Mouse (Mus musculus): ENCODE data around the gene Map1b. TPM values are rescaled to one million over a fixed set of nuclear protein-coding genes. Genes with fewer than 3 reads are reported as not detected.
A peak's percentile ranks its signal among the peaks of the same experiment; 100 is the strongest.

Map1b gene
- 196 and 261 TPM in 2 replicates for polyA plus RNA-seq (2012; ENCODE audit: insufficient read depth, insufficient read length, low replicate concordance, missing spikeins)

GRCm38 (mm10) chr13:99516448-99516881 is at the start of gene Map1b:
TSS of gene Map1b (minus strand) at chr13:99516540.
- under 1% methylated on average over 30 of the region's 32 CpGs for WGBS
- H3K4me3 ChIP-seq (ENCODE audit: insufficient read depth, low read depth, low read length), result peak within 1 kb of the TSS; percentile 91
- H3K27ac ChIP-seq (ENCODE audit: insufficient read depth, low read depth, low read length), result peak within 1 kb of the TSS; percentile 90
- peaks cover 13% of the 10 kb centered on the region for H3K4me1 ChIP-seq (ENCODE audit: control insufficient read depth, insufficient read depth, low read length)
- TF ChIP-seq CTCF (IDR thresholded peaks at IDR 0.05; ENCODE audit: insufficient read depth, low read depth, low read length) (no peak), POLR2A (IDR thresholded peaks at IDR 0.05; ENCODE audit: insufficient read depth, low read depth, low read length) (peak; percentile 87)

- no peak overlapping the region for H3K4me3 ChIP-seq (ENCODE audit: insufficient read depth, low read depth, low read length)
- H3K27ac ChIP-seq (ENCODE audit: insufficient read depth, low read depth, low read length), result no peak overlapping the region
- H3K4me1 ChIP-seq (ENCODE audit: control insufficient read depth, insufficient read depth, low read length), result peaks cover 11% of the 10 kb centered on the region
- TF ChIP-seq POLR2A (IDR thresholded peaks at IDR 0.05; ENCODE audit: insufficient read depth, low read depth, low read length), result no peak
- TF ChIP-seq CTCF (IDR thresholded peaks at IDR 0.05; ENCODE audit: insufficient read depth, low read depth, low read length), result no peak
- 69% methylated on average over 3 of the region's 3 CpGs for WGBS
These were observed 48.0 kb upstream of the Map1b start for GRCm38 (mm10) chr13:99564346-99564745.

GRCm38 (mm10) chr13:99563021-99563420 is 46.7 kb upstream of the Map1b start:
- TF ChIP-seq CTCF (IDR thresholded peaks at IDR 0.05; ENCODE audit: insufficient read depth, low read depth, low read length), result no peak
- TF ChIP-seq POLR2A (IDR thresholded peaks at IDR 0.05; ENCODE audit: insufficient read depth, low read depth, low read length), result no peak
- no peak overlapping the region for H3K4me3 ChIP-seq (ENCODE audit: insufficient read depth, low read depth, low read length)
- 55% methylated on average over 3 of the region's 3 CpGs for WGBS
- no peak overlapping the region for H3K27ac ChIP-seq (ENCODE audit: insufficient read depth, low read depth, low read length)
- peaks cover 11% of the 10 kb centered on the region for H3K4me1 ChIP-seq (ENCODE audit: control insufficient read depth, insufficient read depth, low read length)

- 55% methylated on average over 10 of the region's 10 CpGs for WGBS
- Histone ChIP-seq H3K27ac (ENCODE audit: insufficient read depth, low read depth, low read length) (no peak overlapping the region), H3K4me1 (ENCODE audit: control insufficient read depth, insufficient read depth, low read length) (peaks cover 11% of the 10 kb centered on the region), H3K4me3 (ENCODE audit: insufficient read depth, low read depth, low read length) (no peak overlapping the region)
- no peak for TF ChIP-seq POLR2A (IDR thresholded peaks at IDR 0.05; ENCODE audit: insufficient read depth, low read depth, low read length)
- no peak for TF ChIP-seq CTCF (IDR thresholded peaks at IDR 0.05; ENCODE audit: insufficient read depth, low read depth, low read length)
These were observed 45.7 kb upstream of the Map1b start for GRCm38 (mm10) chr13:99561843-99562550.

- WGBS, result 60% methylated on average over 12 of the region's 13 CpGs
- no peak overlapping the region for H3K4me3 ChIP-seq (ENCODE audit: insufficient read depth, low read depth, low read length)
- TF ChIP-seq CTCF (IDR thresholded peaks at IDR 0.05; ENCODE audit: insufficient read depth, low read depth, low read length), result no peak
- TF ChIP-seq POLR2A (IDR thresholded peaks at IDR 0.05; ENCODE audit: insufficient read depth, low read depth, low read length), result no peak
- no peak overlapping the region for H3K27ac ChIP-seq (ENCODE audit: insufficient read depth, low read depth, low read length)
- H3K4me1 ChIP-seq (ENCODE audit: control insufficient read depth, insufficient read depth, low read length), result peaks cover 11% of the 10 kb centered on the region
These were observed 44.6 kb upstream of the Map1b start for GRCm38 (mm10) chr13:99560674-99561639.

GRCm38 (mm10) chr13:99558216-99558906 is 42.0 kb upstream of the Map1b start:
- WGBS, result 82% methylated on average over 12 of the region's 12 CpGs
- Histone ChIP-seq H3K27ac (ENCODE audit: insufficient read depth, low read depth, low read length) (no peak overlapping the region), H3K4me3 (ENCODE audit: insufficient read depth, low read depth, low read length) (no peak overlapping the region), H3K4me1 (ENCODE audit: control insufficient read depth, insufficient read depth, low read length) (peaks cover 11% of the 10 kb centered on the region)
- TF ChIP-seq POLR2A (IDR thresholded peaks at IDR 0.05; ENCODE audit: insufficient read depth, low read depth, low read length) (no peak), CTCF (IDR thresholded peaks at IDR 0.05; ENCODE audit: insufficient read depth, low read depth, low read length) (no peak)

GRCm38 (mm10) chr13:99557813-99558212 is 41.5 kb upstream of the Map1b start:
- Histone ChIP-seq H3K27ac (ENCODE audit: insufficient read depth, low read depth, low read length) (no peak overlapping the region), H3K4me3 (ENCODE audit: insufficient read depth, low read depth, low read length) (no peak overlapping the region), H3K4me1 (ENCODE audit: control insufficient read depth, insufficient read depth, low read length) (peaks cover 11% of the 10 kb centered on the region)
- 81% methylated on average over 15 of the region's 15 CpGs for WGBS
- no peak for TF ChIP-seq POLR2A (IDR thresholded peaks at IDR 0.05; ENCODE audit: insufficient read depth, low read depth, low read length)
- TF ChIP-seq CTCF (IDR thresholded peaks at IDR 0.05; ENCODE audit: insufficient read depth, low read depth, low read length), result no peak

GRCm38 (mm10) chr13:99557331-99557730 is 41.0 kb upstream of the Map1b start:
- no peak overlapping the region for H3K4me3 ChIP-seq (ENCODE audit: insufficient read depth, low read depth, low read length)
- WGBS, result 95% methylated on average over 5 of the region's 5 CpGs
- TF ChIP-seq CTCF (IDR thresholded peaks at IDR 0.05; ENCODE audit: insufficient read depth, low read depth, low read length), result no peak
- TF ChIP-seq POLR2A (IDR thresholded peaks at IDR 0.05; ENCODE audit: insufficient read depth, low read depth, low read length), result no peak
- H3K4me1 ChIP-seq (ENCODE audit: control insufficient read depth, insufficient read depth, low read length), result peaks cover 10% of the 10 kb centered on the region
- no peak overlapping the region for H3K27ac ChIP-seq (ENCODE audit: insufficient read depth, low read depth, low read length)

All from olfactory bulb, adult 2 months (tissue).